Mouse (Mus musculus) c-Kit-positive CD71-positive TER-119-negative erythroid progenitor cells, embryonic 14.5 days (primary cell): ENCODE measurements at regions not wholly inside any gene's neighbourhood (a gene's known extent, or its start where the extent isn't known, plus 50 kb on each side); places are given as distances from the start of the nearest gene placed in this dataset.

ENCODE experiments used
- DNase-seq: peaks from one replicate; pipeline ENCODE4 v3.0.0-alpha.2; 2013; ENCODE audit warnings: low read depth

DNA sequence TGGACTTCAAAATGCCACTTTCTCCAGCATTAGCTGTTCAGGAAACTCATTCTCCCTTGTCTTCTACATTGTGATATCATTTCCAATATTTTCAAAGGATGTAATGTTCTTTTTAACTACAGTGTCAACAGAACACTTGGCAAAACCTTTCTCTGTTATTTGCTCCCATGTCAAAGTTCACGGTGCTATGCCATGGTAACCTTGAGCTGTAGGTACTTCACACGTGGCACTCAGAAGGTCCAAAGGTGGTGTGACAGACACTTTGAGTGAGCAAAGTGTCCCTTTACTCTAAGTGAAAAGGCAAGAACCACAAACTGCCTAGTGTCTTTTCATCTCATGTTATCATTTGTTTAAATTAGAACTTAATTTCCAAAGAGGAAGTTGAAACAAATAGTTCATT is 53.3 kb upstream of the Tram2 start:
- no peak for DNase-seq

DNA sequence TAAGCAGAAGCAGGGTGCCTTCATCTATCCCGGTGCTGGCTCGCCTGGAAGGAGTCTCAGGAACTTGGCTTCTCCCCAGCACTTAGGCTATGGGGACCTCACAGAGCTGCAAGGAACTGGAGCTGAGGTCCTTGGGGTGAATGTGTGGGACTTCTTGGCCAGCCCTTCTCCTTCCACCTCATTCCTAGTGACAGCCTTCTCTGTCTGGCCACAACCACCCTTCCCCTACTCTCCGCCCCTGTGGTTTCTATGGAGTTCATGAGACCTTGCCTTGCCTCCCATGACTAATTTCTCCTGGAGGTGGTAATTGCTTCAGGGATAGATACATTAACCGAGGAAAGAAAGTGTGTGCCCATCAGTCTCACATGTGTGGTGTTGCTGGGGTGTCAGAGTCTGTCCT is 67.9 kb upstream of the Tram2 start:
- DNase-seq = no peak

DNA sequence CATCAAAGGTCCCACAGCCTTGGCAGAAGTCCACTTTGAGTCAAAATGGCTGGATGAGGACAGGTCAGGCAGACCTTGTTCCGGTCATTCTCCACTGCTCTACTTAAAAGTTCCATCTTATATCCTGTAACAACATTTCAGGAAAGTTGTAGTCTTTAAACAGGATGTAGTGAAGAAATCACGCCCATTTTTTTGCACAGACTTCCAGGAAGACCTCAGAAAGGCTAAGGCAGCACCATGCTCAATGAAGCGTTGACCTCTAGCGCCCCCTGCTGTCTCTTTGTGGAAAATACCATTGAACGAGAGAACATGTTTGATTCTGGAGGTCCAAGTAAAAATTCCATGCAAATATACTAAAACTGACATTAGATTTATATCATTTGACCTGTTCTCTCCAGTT is 56.6 kb upstream of the Tmem14a start:
- peak; percentile 50 for DNase-seq

DNA sequence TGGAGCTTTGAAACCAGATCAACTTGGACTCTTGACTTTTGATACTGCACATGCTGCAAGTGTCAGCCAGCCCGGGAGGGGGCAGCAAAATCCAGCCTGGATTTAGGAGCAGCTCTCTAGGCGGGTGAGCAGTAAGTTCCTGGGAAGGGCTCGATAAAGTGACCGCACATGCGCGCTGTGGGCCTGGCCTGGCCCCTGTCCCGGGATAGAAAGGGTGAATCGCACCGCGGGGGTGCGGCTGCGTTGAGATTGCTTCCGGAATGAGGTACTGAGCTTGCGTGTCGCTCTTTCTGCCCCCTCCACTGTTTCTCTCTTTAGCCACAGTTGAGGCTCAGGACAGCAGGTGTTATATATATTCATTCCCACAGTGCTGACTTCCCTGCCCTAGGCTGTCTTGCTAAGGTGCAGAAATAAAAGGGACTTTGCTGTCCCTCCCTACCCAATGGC is 52.1 kb upstream of the Tmem14a start:
- DNase-seq = peak; percentile 41

DNA sequence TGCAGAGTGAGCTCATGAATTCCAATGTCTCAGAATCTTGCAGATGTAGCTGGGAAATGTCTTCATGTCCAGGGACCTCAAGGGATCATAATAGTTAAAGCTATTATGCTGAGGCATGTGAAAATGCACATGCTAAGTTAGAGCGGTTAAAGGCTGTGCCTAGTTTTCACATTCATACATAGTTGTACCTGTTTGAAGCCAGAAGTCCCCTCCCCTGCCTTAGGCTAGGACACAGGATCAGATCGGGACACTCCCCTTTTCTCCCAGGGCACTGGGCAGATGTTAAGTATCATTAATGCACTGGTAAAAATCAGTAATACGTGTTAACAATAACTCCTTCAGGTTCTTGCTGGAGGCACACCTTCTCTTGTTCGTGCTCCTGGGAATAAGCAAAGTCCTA is 51.6 kb upstream of the Tmem14a start:
- no peak for DNase-seq
